Mouse (Mus musculus): ENCODE measurements around the gene BC029722.

Gene BC029722

GRCm38 (mm10) chr2:155784534-155784933, 34.7 kb downstream of the BC029722 start:
- peak; percentile 67 to 72 for DNase-seq (ENCODE audit: low spot score in 2 of 2)

- no peak for DNase-seq (ENCODE audit: low spot score in 2 of 2)
Measured at GRCm38 (mm10) chr2:155779506-155779905, 39.7 kb downstream of the BC029722 start.

GRCm38 (mm10) chr2:155779066-155779465, 40.2 kb downstream of the BC029722 start:
- DNase-seq (ENCODE audit: low spot score in 2 of 2) = no peak

GRCm38 (mm10) chr2:155778004-155778403, 41.2 kb downstream of the BC029722 start:
- no peak for DNase-seq (ENCODE audit: low spot score in 2 of 2)

- no peak for DNase-seq (ENCODE audit: low spot score in 2 of 2)
Measured at GRCm38 (mm10) chr2:155777688-155777985, 41.6 kb downstream of the BC029722 start.

- no peak for DNase-seq (ENCODE audit: low spot score in 2 of 2)
Measured at GRCm38 (mm10) chr2:155776824-155777687, 42.2 kb downstream of the BC029722 start.

- DNase-seq (ENCODE audit: low spot score in 2 of 2) = peak; percentile 44
Measured at GRCm38 (mm10) chr2:155775685-155776263, 43.5 kb downstream of the BC029722 start.

GRCm38 (mm10) chr2:155774927-155775684, 44.1 kb downstream of the BC029722 start, which contains the start of gene Mmp24:
Mmp24 (plus strand) TSS chr2:155775342.
- DNase-seq (ENCODE audit: low spot score in 2 of 2) = no peak

GRCm38 (mm10) chr2:155774261-155774926, 44.8 kb downstream of the BC029722 start:
- DNase-seq (ENCODE audit: low spot score in 2 of 2) = no peak

- no peak for DNase-seq (ENCODE audit: low spot score in 2 of 2)
Measured at GRCm38 (mm10) chr2:155773664-155774063, 45.6 kb downstream of the BC029722 start.

Data from right cerebral cortex, adult 2 months (tissue).